In genomic region chr2:179170157-179170556, GRCm38 (mm10) we compare ENCODE assay signal across 20 mouse cellular contexts.
DNase-seq lines count a peak whose midpoint lies in the region; ATAC-seq and TF ChIP-seq lines count a peak whose summit lies in the region.
"Had no signal": no experiment of that assay in that cellular context is flagged by ENCODE, and none has a peak within 500 bp of the region (broad histone marks: within the 10 kb centered on the region; RNA-seq: fewer than 3 reads in every experiment).

No protein-coding gene starts in this region.

- H3K36me3 ChIP-seq in intestine, embryonic 16.5 days (ENCODE audit: control insufficient read depth, insufficient read depth, low read length) = no peaks in the 10 kb centered on the region
- H3K36me3 ChIP-seq in small intestine, adult 2 months (ENCODE audit: control insufficient read depth, insufficient read depth, low read length) = no peaks in the 10 kb centered on the region
- H3K36me3 ChIP-seq: embryonic facial prominence, embryonic 12.5 days; forebrain, embryonic 12.5 days; heart, embryonic 10.5 days; hindbrain, embryonic 13.5 days had no signal

- no peak overlapping the region for H3K4me3 ChIP-seq in intestine, embryonic 16.5 days (ENCODE audit: low read length)
- no peak overlapping the region; the same call in 1 of the 2 replicates for H3K4me3 ChIP-seq in small intestine, adult 2 months (ENCODE audit: low read depth, low read length)
- H3K4me3 ChIP-seq: embryonic facial prominence, embryonic 12.5 days; forebrain, embryonic 12.5 days; heart, embryonic 10.5 days; hindbrain, embryonic 13.5 days had no signal

- 41% methylated on average over 6 of the region's 6 CpGs for WGBS in intestine, embryonic 16.5 days
- 16% methylated on average over 6 of the region's 6 CpGs for WGBS in small intestine, adult 2 months

- no peak for TF ChIP-seq POLR2A in small intestine, adult 2 months (IDR thresholded peaks at IDR 0.05; ENCODE audit: low read depth, low read length)

- H3K27me3 ChIP-seq in intestine, embryonic 16.5 days (replicated peaks; ENCODE audit: control insufficient read depth, insufficient read depth, low read length) = no peaks in the 10 kb centered on the region
- no peaks in the 10 kb centered on the region for H3K27me3 ChIP-seq in small intestine, adult 2 months (ENCODE audit: control insufficient read depth, insufficient read depth, low read length)
- H3K27me3 ChIP-seq: embryonic facial prominence, embryonic 12.5 days; forebrain, embryonic 12.5 days had no signal

- peak; percentile 0 to 23 for DNase-seq in spleen, postnatal 4 days (ENCODE audit: low spot score in 2 of 2)
- DNase-seq in spleen, postnatal 10 days (ENCODE audit: low spot score in 2 of 2) = no peak
- no peak for DNase-seq in right cerebral cortex, adult 18-20 months
- DNase-seq in embryo, embryonic 11 days = no peak
- DNase-seq: adrenal gland, adult 2 months; adrenal gland, postnatal 25 days; cerebellum, adult 11 months; cerebellum, adult 8-10 months; cerebellum, postnatal 14 days; forebrain, postnatal 0 days; gastrocnemius, postnatal 25 days; heart, adult 18-20 months; heart, postnatal 10 days had no signal

- ATAC-seq in intestine, embryonic 16.5 days = peak; percentile 94
- ATAC-seq: forebrain, postnatal 0 days; hindbrain, postnatal 0 days had no signal

- H3K9me3 ChIP-seq in intestine, embryonic 16.5 days (ENCODE audit: control insufficient read depth, low read length) = no peaks in the 10 kb centered on the region
- H3K9me3 ChIP-seq: forebrain, embryonic 12.5 days; heart, embryonic 10.5 days; hindbrain, embryonic 13.5 days had no signal

- no peak overlapping the region for H3K27ac ChIP-seq in intestine, embryonic 16.5 days (ENCODE audit: low read length)
- H3K27ac ChIP-seq in small intestine, adult 2 months (ENCODE audit: insufficient read depth, low read depth, low read length) = peak overlapping the region; percentile 98
- H3K27ac ChIP-seq: embryonic facial prominence, embryonic 12.5 days; forebrain, embryonic 12.5 days; heart, embryonic 10.5 days; hindbrain, embryonic 13.5 days; hindbrain, postnatal 0 days had no signal

- no peak overlapping the region for H3K9ac ChIP-seq in intestine, embryonic 16.5 days (ENCODE audit: low read depth, low read length)
- H3K9ac ChIP-seq: embryonic facial prominence, embryonic 12.5 days; forebrain, embryonic 12.5 days; forebrain, postnatal 0 days; hindbrain, embryonic 13.5 days had no signal

- TF ChIP-seq CTCF in small intestine, adult 2 months (IDR thresholded peaks at IDR 0.05; ENCODE audit: extremely low read depth, insufficient read length, insufficient replicate concordance, low read depth, low read length) = no peak

- H3K4me2 ChIP-seq in intestine, embryonic 16.5 days (ENCODE audit: low read depth, low read length) = peak overlapping the region; percentile 33
- H3K4me2 ChIP-seq: embryonic facial prominence, embryonic 12.5 days; forebrain, embryonic 12.5 days; hindbrain, embryonic 13.5 days had no signal

- H3K4me1 ChIP-seq in intestine, embryonic 16.5 days (ENCODE audit: control insufficient read depth, insufficient read depth, low read length) = peaks cover 6% of the 10 kb centered on the region; the same call in 1 of the 2 replicates
- H3K4me1 ChIP-seq in small intestine, adult 2 months (ENCODE audit: control insufficient read depth, insufficient read depth, insufficient read length, low read length) = peaks cover 21% of the 10 kb centered on the region; the same call in 1 of the 2 replicates
- H3K4me1 ChIP-seq: embryonic facial prominence, embryonic 12.5 days; forebrain, embryonic 12.5 days; hindbrain, embryonic 13.5 days had no signal

Comparison
In these comparisons a context has a peak if more than half of its experiments do, and no peak if none do; other contexts are left out.
1. DNase-seq: peak in spleen, postnatal 4 days (2 of 2); none in spleen, postnatal 10 days (0 of 2), right cerebral cortex, adult 18-20 months (single experiment) and embryo, embryonic 11 days (single experiment).